Mouse (Mus musculus): ENCODE results near the gene Fgd4. TPM values are rescaled to one million over a fixed set of nuclear protein-coding genes. Genes with fewer than 3 reads are reported as not detected.
A peak's percentile ranks its signal among the peaks of the same experiment; 100 is the strongest.
"Not testable (repeated sequence)": the region's sequence is repeated elsewhere in the genome, so short reads cannot be mapped to it uniquely, and the experiment has no call there.

Gene Fgd4
- polyA plus RNA-seq, 1 experiment from 2014 or later, result 27.8 TPM

GRCm38 (mm10) chr16:16528014-16528413, 72.3 kb downstream of the Fgd4 start:
- 59% methylated on average over 3 of the region's 3 CpGs for WGBS
- Histone ChIP-seq H3K9me3 (no peaks in the 10 kb centered on the region), H3K9ac (no peak overlapping the region), H3K27ac (no peak overlapping the region), H3K4me1 (peaks cover 34% of the 10 kb centered on the region), H3K4me3 (replicated peaks) (no peak overlapping the region), H3K4me2 (no peak overlapping the region), H3K36me3 (replicated peaks) (no peaks in the 10 kb centered on the region), H3K27me3 (no peaks in the 10 kb centered on the region)
- ATAC-seq (ENCODE audit: low FRiP score), result peak; percentile 54; the same call in 1 of the 2 replicates

DNA sequence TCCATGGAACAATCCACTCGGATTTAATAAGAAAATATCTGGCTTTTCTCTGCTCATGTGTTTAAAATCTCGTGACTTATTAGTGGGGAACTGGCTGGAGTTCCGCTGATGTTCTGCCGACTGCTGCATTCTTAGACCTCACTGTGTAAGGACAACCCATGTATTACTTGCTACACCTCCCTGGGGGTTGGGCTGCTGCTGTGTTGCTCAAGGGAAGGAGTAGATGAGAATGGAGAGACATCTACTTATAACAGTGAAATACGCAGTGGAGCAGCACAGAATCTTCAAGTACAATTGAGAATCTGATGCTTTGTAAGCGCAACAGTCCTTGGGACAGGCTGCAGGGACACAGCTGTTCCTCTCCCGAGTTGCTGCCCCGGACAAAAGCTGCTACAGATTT, 73.1 kb downstream of the Fgd4 start:
- Histone ChIP-seq H3K36me3 (replicated peaks) (no peaks in the 10 kb centered on the region), H3K27me3 (no peaks in the 10 kb centered on the region), H3K9ac (no peak overlapping the region), H3K4me1 (peaks cover 34% of the 10 kb centered on the region), H3K27ac (0 out of 2 replicates have a peak overlapping the region, but pooled peaks have one; percentile 50), H3K9me3 (no peaks in the 10 kb centered on the region), H3K4me2 (peak overlapping the region; percentile 21; the same call in 1 of the 2 replicates), H3K4me3 (replicated peaks) (no peak overlapping the region)
- 0 out of 2 replicates have a peak, but pooled peaks have one; percentile 34 for ATAC-seq (ENCODE audit: low FRiP score)
- 36% methylated on average over 8 of the region's 8 CpGs for WGBS

DNA sequence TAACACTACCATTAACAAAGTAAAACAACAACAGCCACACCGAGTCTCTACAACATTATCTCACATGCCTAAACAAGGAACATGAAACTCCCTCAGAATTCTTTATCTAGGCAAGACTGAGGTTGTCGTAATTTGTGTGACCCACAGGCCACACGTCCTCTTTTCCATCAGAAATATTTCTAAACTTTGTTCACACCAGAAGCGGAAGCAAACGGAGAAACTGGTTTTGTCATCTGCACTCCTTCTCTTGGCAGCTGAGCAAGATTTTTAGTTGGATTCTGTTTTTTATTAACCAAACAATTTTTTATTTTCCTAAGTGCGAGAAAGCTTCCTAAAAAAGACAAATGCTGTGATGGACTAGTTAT, 73.6 kb downstream of the Fgd4 start:
- Histone ChIP-seq H3K4me3 (replicated peaks) (no peak overlapping the region), H3K27ac (0 out of 2 replicates have a peak overlapping the region, but pooled peaks have one; percentile 50), H3K36me3 (replicated peaks) (no peaks in the 10 kb centered on the region)

GRCm38 (mm10) chr16:16526097-16526740, 74.1 kb downstream of the Fgd4 start:
- Histone ChIP-seq H3K9ac (no peak overlapping the region), H3K4me1 (peaks cover 34% of the 10 kb centered on the region), H3K36me3 (replicated peaks) (no peaks in the 10 kb centered on the region), H3K4me2 (no peak overlapping the region), H3K27ac (0 out of 2 replicates have a peak overlapping the region, but pooled peaks have one; percentile 27), H3K9me3 (no peaks in the 10 kb centered on the region), H3K27me3 (no peaks in the 10 kb centered on the region), H3K4me3 (replicated peaks) (no peak overlapping the region)
- no peak for ATAC-seq (ENCODE audit: low FRiP score)
- 53% methylated on average over 6 of the region's 6 CpGs for WGBS

More for the DNA sequence above, 73.6 kb downstream of the Fgd4 start:
- Histone ChIP-seq H3K4me2 (no peak overlapping the region), H3K27me3 (no peaks in the 10 kb centered on the region), H3K9ac (no peak overlapping the region), H3K4me1 (peaks cover 34% of the 10 kb centered on the region), H3K9me3 (no peaks in the 10 kb centered on the region)
- WGBS, result 56% methylated on average over 6 of the region's 6 CpGs
- no peak for ATAC-seq (ENCODE audit: low FRiP score)

DNA sequence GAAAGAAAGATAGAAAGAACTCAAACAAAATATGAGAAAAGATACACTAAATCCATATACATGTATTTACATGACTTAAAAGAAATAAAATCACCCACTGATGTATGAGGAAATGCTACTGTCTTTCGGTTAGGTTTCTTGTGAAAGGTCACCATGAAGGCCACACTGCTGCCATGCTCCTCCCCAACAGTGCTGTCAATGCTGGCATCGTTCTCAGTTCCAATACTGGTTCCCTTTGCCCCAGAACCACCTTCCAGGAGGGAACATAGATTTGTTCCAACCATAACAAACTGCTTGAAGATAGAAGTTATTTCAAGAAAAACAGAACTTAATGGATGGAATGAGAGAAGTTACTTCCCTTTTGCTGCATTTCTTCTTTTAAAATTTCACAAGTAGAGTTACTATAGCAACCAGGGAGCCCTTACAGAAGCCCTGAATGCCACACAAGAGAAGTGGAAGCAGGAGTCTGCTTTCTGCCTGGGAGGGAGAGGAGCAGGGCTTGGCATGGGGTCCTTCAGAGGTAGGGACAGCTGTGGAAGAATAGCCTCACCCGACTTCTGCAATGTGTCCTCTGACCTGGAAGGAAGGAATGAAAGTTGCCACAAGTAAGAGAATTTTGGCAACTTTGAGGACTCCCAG, 75.0 kb downstream of the Fgd4 start:
- no peak overlapping the region for H3K9ac ChIP-seq
- no peak overlapping the region for H3K4me2 ChIP-seq
- no peaks in the 10 kb centered on the region for H3K36me3 ChIP-seq (replicated peaks)
- ATAC-seq (ENCODE audit: low FRiP score), result no peak
- no peaks in the 10 kb centered on the region for H3K9me3 ChIP-seq
- WGBS, result 66% methylated on average over 3 of the region's 3 CpGs
- no peaks in the 10 kb centered on the region for H3K27me3 ChIP-seq
- no peak overlapping the region for H3K4me3 ChIP-seq (replicated peaks)
- peaks cover 34% of the 10 kb centered on the region for H3K4me1 ChIP-seq
- H3K27ac ChIP-seq, result no peak overlapping the region

GRCm38 (mm10) chr16:16523632-16524031, 76.7 kb downstream of the Fgd4 start:
- H3K36me3 ChIP-seq (replicated peaks), result no peaks in the 10 kb centered on the region
- no peak overlapping the region for H3K4me3 ChIP-seq (replicated peaks)
- no peak overlapping the region for H3K27ac ChIP-seq
- no peak overlapping the region for H3K4me2 ChIP-seq
- H3K9me3 ChIP-seq, result no peaks in the 10 kb centered on the region
- peaks cover 33% of the 10 kb centered on the region for H3K4me1 ChIP-seq
- H3K9ac ChIP-seq, result no peak overlapping the region
- 85% methylated on average over 2 of the region's 2 CpGs for WGBS
- ATAC-seq (ENCODE audit: low FRiP score), result no peak
- no peaks in the 10 kb centered on the region for H3K27me3 ChIP-seq

DNA sequence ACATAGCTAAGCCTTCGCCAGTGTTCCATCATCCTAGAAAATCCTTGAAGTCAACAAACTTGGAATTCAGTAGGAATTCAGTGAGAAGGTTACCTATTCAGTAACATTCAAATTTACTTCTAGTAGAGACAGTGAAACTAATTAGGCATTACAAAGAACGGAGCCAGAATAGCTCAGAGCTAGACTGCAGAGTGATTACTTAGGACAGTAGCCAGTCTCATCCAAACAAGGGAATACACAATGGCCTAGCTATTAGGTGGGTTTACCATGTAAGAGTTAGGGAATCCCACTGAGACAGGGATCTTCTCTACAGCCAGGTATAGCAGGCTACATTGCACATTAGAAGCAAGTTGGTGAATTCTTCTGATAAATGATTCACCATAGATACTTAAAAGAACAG, 77.5 kb downstream of the Fgd4 start:
- H3K27ac ChIP-seq; H3K9me3 ChIP-seq; H3K9ac ChIP-seq; H3K4me2 ChIP-seq; ATAC-seq (ENCODE audit: low FRiP score); H3K4me3 ChIP-seq (replicated peaks); H3K36me3 ChIP-seq (replicated peaks); H3K27me3 ChIP-seq: not testable (repeated sequence)
- 55% methylated on average over 2 of the region's 2 CpGs for WGBS
- H3K4me1 ChIP-seq, result peaks cover 26% of the 10 kb centered on the region

- Histone ChIP-seq H3K4me2 (no peak overlapping the region), H3K36me3 (replicated peaks) (peaks cover 13% of the 10 kb centered on the region; the same call in 1 of the 2 replicates), H3K27me3 (no peaks in the 10 kb centered on the region), H3K9ac (no peak overlapping the region), H3K4me3 (replicated peaks) (no peak overlapping the region), H3K4me1 (no peaks in the 10 kb centered on the region; the same call in 1 of the 2 replicates), H3K27ac (no peak overlapping the region), H3K9me3 (no peaks in the 10 kb centered on the region)
- WGBS, result 98% methylated on average over 3 of the region's 3 CpGs
- ATAC-seq (ENCODE audit: low FRiP score), result no peak
Measured at GRCm38 (mm10) chr16:16501491-16501890, 98.9 kb downstream of the Fgd4 start.

- no peak overlapping the region for H3K4me2 ChIP-seq
- H3K27ac ChIP-seq, result no peak overlapping the region
- H3K9me3 ChIP-seq, result no peaks in the 10 kb centered on the region
- H3K36me3 ChIP-seq (replicated peaks), result peaks cover 13% of the 10 kb centered on the region; the same call in 1 of the 2 replicates
- H3K4me1 ChIP-seq, result no peaks in the 10 kb centered on the region; the same call in 1 of the 2 replicates
- H3K4me3 ChIP-seq (replicated peaks), result no peak overlapping the region
- WGBS, result 86% methylated on average over 2 of the region's 2 CpGs
- H3K9ac ChIP-seq, result no peak overlapping the region
- no peaks in the 10 kb centered on the region for H3K27me3 ChIP-seq
- no peak for ATAC-seq (ENCODE audit: low FRiP score)
Measured at GRCm38 (mm10) chr16:16500926-16501325, 99.4 kb downstream of the Fgd4 start.

DNA sequence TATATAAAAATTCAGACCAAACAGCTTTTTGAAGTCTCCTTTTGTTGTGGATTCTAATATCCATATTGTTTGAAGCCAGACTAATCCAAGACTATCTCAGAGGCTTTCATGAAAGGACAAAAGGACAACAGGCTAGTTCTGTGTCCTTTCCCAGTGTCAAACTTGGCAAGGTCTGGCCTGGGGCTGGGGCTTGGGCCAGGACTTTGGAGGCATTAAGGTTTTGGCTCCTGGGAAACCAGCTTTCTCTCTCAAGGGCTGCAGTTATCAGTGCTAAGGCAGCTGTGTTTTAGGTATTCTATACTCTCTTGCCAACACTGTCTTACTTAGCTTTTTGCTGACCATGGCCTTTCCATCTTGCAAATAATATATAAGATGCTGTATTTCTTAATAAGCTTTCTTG, 101.6 kb downstream of the Fgd4 start:
- no peaks in the 10 kb centered on the region for H3K27me3 ChIP-seq
- ATAC-seq (ENCODE audit: low FRiP score), result no peak

GRCm38 (mm10) chr16:16485523-16486043, 114.8 kb downstream of the Fgd4 start:
- Histone ChIP-seq H3K4me2 (no peak overlapping the region), H3K9ac (no peak overlapping the region), H3K36me3 (replicated peaks) (peaks cover 12% of the 10 kb centered on the region), H3K4me3 (replicated peaks) (no peak overlapping the region), H3K27ac (no peak overlapping the region), H3K9me3 (no peaks in the 10 kb centered on the region), H3K4me1 (no peaks in the 10 kb centered on the region), H3K27me3 (no peaks in the 10 kb centered on the region)
- ATAC-seq (ENCODE audit: low FRiP score), result no peak
- WGBS, result 97% methylated on average over 1 of the region's 1 CpGs

More for the DNA sequence above, 101.6 kb downstream of the Fgd4 start:
- Histone ChIP-seq H3K36me3 (replicated peaks) (peaks cover 11% of the 10 kb centered on the region; the same call in 1 of the 2 replicates), H3K4me3 (replicated peaks) (no peak overlapping the region), H3K4me2 (no peak overlapping the region), H3K9me3 (no peaks in the 10 kb centered on the region), H3K9ac (no peak overlapping the region), H3K27ac (no peak overlapping the region), H3K4me1 (no peaks in the 10 kb centered on the region; the same call in 1 of the 2 replicates)

GRCm38 (mm10) chr16:16484601-16485000, 115.7 kb downstream of the Fgd4 start:
- no peaks in the 10 kb centered on the region for H3K4me1 ChIP-seq
- H3K27me3 ChIP-seq, result no peaks in the 10 kb centered on the region
- no peak for ATAC-seq (ENCODE audit: low FRiP score)
- no peak overlapping the region for H3K9ac ChIP-seq
- no peak overlapping the region for H3K27ac ChIP-seq
- peaks cover 10% of the 10 kb centered on the region for H3K36me3 ChIP-seq (replicated peaks)
- no peak overlapping the region for H3K4me3 ChIP-seq (replicated peaks)
- no peak overlapping the region for H3K4me2 ChIP-seq
- H3K9me3 ChIP-seq, result no peaks in the 10 kb centered on the region
- 92% methylated on average over 4 of the region's 4 CpGs for WGBS

Measured in forebrain, embryonic 12.5 days (tissue).